Mouse (Mus musculus) forebrain, embryonic 15.5 days (tissue): ENCODE measurements around the gene Gm44790. TPM values are rescaled to one million over a fixed set of nuclear protein-coding genes. Genes with fewer than 3 reads are reported as not detected.
A peak's percentile ranks its signal among the peaks of the same experiment; 100 is the strongest.

Experiments
- ATAC-seq: fragments of 200-750 bp; cut with Nextera tagmentation; replicated peaks from 2 replicates; pipeline ENCODE4 v1.8.0; 2017; ENCODE audit warnings: mild to moderate bottlenecking, moderate TSS enrichment, moderate library complexity
- H3K27ac ChIP-seq: fragments of 300-500 bp; sonication (generic); replicated peaks from 2 replicates; pipeline ENCODE4 v1.5.1; 2015; ENCODE audit warnings: mild to moderate bottlenecking, inconsistent platforms
- H3K27me3 ChIP-seq: fragments of 300-500 bp; sonication (generic); 2 replicates; pipeline ENCODE4 v1.6.1; 2015; ENCODE audit warnings: inconsistent platforms
- H3K36me3 ChIP-seq: fragments of 300-500 bp; sonication (generic); 2 replicates; pipeline ENCODE4 v1.6.1; 2015; ENCODE audit warnings: mild to moderate bottlenecking, inconsistent platforms
- H3K4me1 ChIP-seq: fragments of 300-500 bp; sonication (generic); 2 replicates; pipeline ENCODE4 v1.6.1; 2015; ENCODE audit warnings: inconsistent platforms
- H3K4me2 ChIP-seq: fragments of 300-500 bp; sonication (generic); replicated peaks from 2 replicates; pipeline ENCODE4 v1.6.1; 2015; ENCODE audit warnings: mild to moderate bottlenecking, inconsistent platforms
- H3K4me3 ChIP-seq: fragments of 300-500 bp; sonication (generic); 2 replicates; pipeline ENCODE4 v1.5.1; 2015; ENCODE audit warnings: mild to moderate bottlenecking, inconsistent platforms
- H3K9ac ChIP-seq: fragments of 300-500 bp; sonication (generic); replicated peaks from 2 replicates; pipeline ENCODE4 v1.6.1; 2015; ENCODE audit warnings: mild to moderate bottlenecking, inconsistent platforms
- H3K9me3 ChIP-seq: fragments of 300-500 bp; sonication (generic); 2 replicates; pipeline ENCODE4 v1.6.1; 2016; ENCODE audit warnings: inconsistent platforms
- WGBS: fragments of 180-500 bp; shearing (Covaris S2); methylation state at CpG from one replicate; pipeline ENCODE4 v1.1.7; 2015; ENCODE audit warnings: mixed read lengths; 5-methylcytosine and 5-hydroxymethylcytosine counted together
- polyA plus RNA-seq: library from polyadenylated mRNA; unstranded; fragments of >200 nt; fragmentation: Nextera tagmentation; extraction: Ambion mirVana; gene quantifications from 2 replicates; pipeline ENCODE4 v1.2.1, GENCODE M21; 2015

Gene Gm44790
- polyA plus RNA-seq, 1 experiment from 2014 or later = not detected

DNA sequence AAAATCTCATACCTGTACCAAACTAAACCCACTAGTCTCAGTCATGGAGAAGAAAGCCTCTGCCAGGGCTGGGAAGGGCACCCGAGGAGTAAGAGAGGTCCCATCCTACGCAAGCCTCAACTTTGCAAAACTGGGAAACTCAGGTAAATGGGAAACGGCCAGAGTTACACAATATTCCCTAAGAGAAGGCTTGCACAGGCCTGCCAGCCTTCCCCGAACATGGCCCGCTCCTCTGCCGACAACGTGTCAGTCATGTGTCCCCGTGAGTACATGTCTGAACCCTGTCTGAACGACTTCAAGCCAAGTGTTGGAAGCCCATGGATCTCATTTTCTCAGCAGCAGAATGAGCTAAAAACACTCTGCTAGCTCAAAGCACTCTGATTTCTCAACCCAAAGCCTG, 31.4 kb upstream of the Gm44790 start:
- Histone ChIP-seq H3K27ac (no peak overlapping the region), H3K27me3 (no peaks in the 10 kb centered on the region), H3K36me3 (peaks cover 34% of the 10 kb centered on the region), H3K4me1 (peaks cover 30% of the 10 kb centered on the region), H3K4me2 (peak overlapping the region; percentile 76), H3K4me3 (peak overlapping the region; percentile 100), H3K9ac (0 out of 2 replicates have a peak overlapping the region, but pooled peaks have one; percentile 7), H3K9me3 (no peaks in the 10 kb centered on the region)
- 86% methylated on average over 9 of the region's 9 CpGs for WGBS
- no peak for ATAC-seq

DNA sequence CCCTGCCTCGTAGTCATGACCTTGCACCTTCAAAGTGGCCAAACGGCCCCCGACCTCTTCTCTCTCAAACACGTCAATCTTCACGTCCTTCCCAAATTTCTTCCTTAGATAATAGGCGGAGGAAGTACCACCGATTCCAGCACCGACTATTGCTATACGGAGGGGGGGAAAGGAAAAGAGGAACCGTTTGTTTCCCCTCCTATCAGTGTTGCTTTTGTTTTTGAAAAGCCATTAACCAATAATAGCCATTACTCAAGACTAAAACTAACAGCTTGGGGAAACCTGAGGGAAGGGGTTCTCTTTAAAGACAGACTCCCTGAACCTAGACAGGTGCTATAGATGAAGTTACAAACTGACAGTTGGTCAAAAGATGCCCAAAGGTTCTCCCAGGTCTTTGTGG, 30.5 kb upstream of the Gm44790 start:
- peaks cover 25% of the 10 kb centered on the region for H3K36me3 ChIP-seq
- no peak for ATAC-seq
- WGBS = 16% methylated on average over 10 of the region's 10 CpGs
- peak overlapping the region; percentile 100 for H3K4me3 ChIP-seq
- H3K9ac ChIP-seq = peak overlapping the region; percentile 99
- H3K4me2 ChIP-seq = peak overlapping the region; percentile 76
- H3K9me3 ChIP-seq = no peaks in the 10 kb centered on the region
- peak overlapping the region; percentile 97 for H3K27ac ChIP-seq
- H3K4me1 ChIP-seq = peaks cover 33% of the 10 kb centered on the region
- no peaks in the 10 kb centered on the region for H3K27me3 ChIP-seq

DNA sequence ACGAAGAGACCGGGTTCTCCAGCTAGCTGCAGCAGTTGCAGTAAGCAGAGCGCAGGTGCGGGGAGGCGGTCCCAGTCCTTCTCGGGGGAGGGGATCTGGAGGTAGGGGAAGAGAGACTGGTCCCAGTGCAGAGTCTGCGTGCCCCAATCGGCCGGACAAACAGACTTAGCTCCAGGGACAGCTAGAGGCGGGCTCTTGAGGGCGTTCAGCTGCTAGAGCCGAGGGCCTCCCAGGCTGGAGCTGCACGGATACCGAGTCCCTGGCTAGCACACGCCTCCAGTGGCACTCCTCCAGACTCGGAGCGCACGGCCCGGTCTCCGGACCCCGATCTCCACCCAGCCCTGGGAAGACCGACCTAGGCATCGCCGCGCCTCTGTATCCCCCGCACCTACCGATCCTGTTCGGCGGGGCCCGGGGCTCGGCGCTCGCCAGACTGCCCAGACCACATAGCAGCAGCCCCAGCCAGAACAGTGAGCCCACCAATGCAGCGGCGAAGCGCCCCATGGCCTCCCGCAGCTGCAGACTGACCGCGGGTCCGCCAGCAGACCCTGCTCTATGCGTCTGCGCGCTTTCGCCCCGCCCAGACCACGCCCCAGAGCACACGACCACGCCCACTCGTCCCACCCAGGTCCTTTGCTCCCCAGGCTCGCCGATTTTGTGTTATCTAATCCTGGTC, 29.7 kb upstream of the Gm44790 start, which contains the start of gene Pcyox1:
TSS of gene Pcyox1 (minus strand) at position 574 of the 676 bp plus-strand sequence.
- Histone ChIP-seq H3K4me2 (peak within 1 kb of the TSS; percentile 76), H3K27ac (peak within 1 kb of the TSS; percentile 97), H3K9ac (peak within 1 kb of the TSS; percentile 99), H3K9me3 (no peaks in the 10 kb centered on the region), H3K36me3 (peaks cover 17% of the 10 kb centered on the region), H3K27me3 (no peaks in the 10 kb centered on the region), H3K4me1 (peaks cover 34% of the 10 kb centered on the region), H3K4me3 (peak within 1 kb of the TSS; percentile 100)
- under 1% methylated on average over 51 of the region's 51 CpGs for WGBS
- ATAC-seq = peak; percentile 95

DNA sequence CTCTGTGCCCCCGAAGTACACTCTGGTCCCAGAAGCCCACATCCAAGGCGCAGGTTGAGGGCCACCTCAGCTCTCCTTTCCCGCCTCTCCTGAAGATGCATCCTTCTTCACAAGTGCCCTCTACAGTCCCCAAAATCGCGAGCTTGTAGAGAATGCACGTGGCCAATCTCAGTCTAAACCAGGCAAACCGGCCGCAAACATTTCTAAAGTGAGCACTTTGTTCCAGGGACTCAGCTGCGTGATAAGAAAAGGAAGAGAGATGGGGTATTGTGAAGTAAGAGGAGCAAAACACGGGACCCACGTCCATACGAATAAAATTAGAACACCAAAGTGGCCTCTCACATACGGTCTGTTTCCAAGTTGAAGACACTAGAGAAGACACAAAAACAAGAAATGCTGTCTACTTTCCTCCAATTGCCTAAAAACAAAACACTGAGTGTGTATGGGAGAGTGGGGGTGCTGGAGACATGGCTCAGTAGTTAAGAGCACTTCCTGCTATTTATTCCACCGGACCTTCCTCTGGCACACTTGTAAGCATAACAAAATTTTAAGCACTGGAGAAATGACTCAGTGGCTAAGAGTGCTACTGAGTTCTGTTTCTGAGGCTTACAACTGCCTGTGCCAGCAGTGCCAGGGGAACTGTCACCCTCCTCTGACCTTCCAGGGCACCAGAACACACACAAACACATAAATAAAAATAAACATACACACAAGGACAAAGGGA, 29.0 kb upstream of the Gm44790 start:
- Histone ChIP-seq H3K9me3 (no peaks in the 10 kb centered on the region), H3K4me1 (peaks cover 34% of the 10 kb centered on the region), H3K9ac (peak overlapping the region; percentile 99), H3K4me3 (peak overlapping the region; percentile 100), H3K27me3 (no peaks in the 10 kb centered on the region), H3K4me2 (peak overlapping the region; percentile 76), H3K27ac (peak overlapping the region; percentile 97), H3K36me3 (peaks cover 10% of the 10 kb centered on the region)
- WGBS = 5% methylated on average over 14 of the region's 14 CpGs
- ATAC-seq = no peak; the same call in 1 of the 2 replicates

DNA sequence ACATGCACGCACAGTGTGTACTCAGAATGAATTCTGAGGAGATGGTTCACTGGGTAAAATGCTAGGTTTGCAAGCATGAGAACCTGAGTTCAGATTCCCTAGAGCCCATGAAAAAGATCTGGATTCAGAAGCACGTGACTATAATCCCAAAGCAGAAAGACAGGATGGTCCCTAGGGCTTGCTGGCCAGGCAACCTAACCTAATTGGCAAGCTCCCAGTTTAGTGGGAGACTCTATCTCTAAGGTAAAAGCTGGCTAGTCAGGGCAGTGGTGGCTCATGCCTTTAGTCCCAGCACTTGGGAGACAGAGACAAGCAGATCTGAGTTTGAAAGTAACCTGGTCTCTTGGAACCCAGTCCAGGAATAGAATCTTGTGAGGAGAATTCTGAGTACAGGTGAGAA, 27.5 kb upstream of the Gm44790 start:
- H3K27ac ChIP-seq = no peak overlapping the region
- no peak overlapping the region for H3K9ac ChIP-seq
- WGBS = 87% methylated on average over 2 of the region's 2 CpGs
- peaks cover 4% of the 10 kb centered on the region; the same call in 1 of the 2 replicates for H3K36me3 ChIP-seq
- no peak overlapping the region for H3K4me3 ChIP-seq
- H3K4me1 ChIP-seq = peaks cover 34% of the 10 kb centered on the region
- ATAC-seq = no peak
- no peaks in the 10 kb centered on the region for H3K27me3 ChIP-seq
- H3K4me2 ChIP-seq = no peak overlapping the region
- no peaks in the 10 kb centered on the region for H3K9me3 ChIP-seq

DNA sequence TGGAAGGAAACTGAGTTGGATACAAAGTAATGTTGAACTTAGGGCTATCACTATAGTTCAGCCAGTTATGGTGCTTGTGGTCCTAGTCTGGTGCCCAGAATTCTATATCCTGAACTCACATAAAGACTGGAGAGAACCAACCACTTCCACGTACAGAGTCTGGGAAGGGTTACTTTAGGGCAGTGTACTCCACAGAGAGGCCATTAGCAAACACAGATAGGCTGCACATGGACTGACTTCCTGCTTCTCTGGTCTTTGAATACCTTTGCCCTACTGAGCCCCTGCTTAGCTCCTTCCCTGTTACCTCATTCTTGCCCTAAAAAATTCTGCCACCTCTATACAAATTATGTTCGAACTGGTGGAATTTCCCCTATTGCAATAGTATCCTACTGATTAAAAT, 26.5 kb upstream of the Gm44790 start:
- 84% methylated on average over 2 of the region's 2 CpGs for WGBS
- H3K4me2 ChIP-seq = no peak overlapping the region
- H3K9me3 ChIP-seq = no peaks in the 10 kb centered on the region
- H3K27me3 ChIP-seq = no peaks in the 10 kb centered on the region
- no peak overlapping the region for H3K27ac ChIP-seq
- ATAC-seq = no peak
- no peak overlapping the region for H3K9ac ChIP-seq
- peaks cover 24% of the 10 kb centered on the region for H3K4me1 ChIP-seq
- H3K36me3 ChIP-seq = no peaks in the 10 kb centered on the region
- H3K4me3 ChIP-seq = no peak overlapping the region

DNA sequence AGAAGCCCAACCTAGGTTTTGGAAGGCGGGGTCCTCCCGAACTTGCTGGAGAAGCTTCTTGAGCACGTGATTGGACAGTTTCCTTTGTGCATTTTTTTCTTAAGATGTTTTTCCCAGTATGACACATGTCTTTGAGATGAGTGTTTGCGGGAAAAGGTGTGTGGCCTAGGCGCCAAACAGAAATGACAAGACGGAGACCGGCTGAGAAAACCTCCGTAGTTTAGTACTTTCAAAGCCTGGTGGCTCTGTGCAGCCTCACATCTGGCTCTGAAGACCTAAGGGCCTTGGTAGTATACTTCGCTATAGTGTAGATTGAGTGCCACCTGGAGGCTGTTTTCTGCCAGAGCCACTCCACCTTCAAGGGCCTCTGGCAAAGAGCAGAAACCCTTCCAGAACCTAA, 25.5 kb upstream of the Gm44790 start:
- Histone ChIP-seq H3K9me3 (no peaks in the 10 kb centered on the region), H3K4me3 (peak overlapping the region; percentile 12; the same call in 1 of the 2 replicates), H3K4me1 (peaks cover 15% of the 10 kb centered on the region), H3K36me3 (no peaks in the 10 kb centered on the region), H3K27me3 (no peaks in the 10 kb centered on the region), H3K4me2 (peak overlapping the region; percentile 21; the same call in 1 of the 2 replicates), H3K9ac (no peak overlapping the region), H3K27ac (no peak overlapping the region)
- ATAC-seq = no peak
- 7% methylated on average over 9 of the region's 9 CpGs for WGBS

DNA sequence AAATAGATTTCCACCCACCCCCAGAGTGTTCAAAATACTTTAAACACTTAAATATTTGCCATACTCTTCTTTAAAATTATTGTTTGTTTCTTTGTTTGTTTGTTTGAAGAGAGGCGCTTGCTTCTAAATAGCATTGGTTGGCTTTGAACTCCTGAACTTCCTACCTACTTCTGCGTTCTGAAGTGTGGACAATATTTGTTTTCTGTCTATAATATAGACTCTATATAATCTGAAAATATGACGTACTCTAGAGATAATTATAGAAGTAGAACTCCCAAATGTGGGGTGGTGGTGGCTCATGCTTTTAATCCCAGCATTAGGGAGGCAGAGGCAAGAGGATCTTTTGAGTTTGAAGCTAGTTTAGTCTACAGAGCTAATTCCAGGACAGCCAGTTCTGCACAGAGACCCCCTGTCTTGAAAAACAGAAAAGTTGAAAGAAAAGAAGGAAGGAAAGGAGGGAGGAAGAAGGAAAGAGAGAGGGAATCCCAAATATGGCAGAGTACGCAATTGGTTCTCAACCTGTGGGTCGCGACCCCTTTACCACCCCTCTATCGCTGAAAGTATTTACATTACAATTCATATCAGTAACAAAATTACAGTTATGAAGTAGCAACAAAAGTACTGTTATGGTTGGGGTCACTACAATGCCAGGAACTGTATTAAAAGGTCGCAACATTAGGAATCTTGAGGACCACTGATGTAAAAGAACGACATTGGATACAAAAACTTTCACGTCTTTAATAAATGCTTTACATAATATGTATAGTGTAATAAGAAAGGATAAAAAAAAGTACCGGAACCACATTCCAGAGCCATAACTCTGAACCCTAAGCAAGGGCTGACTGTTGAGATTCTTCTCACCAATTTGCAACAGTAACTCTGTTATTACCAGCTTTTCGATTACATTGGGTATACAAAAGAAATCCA, 23.5 kb upstream of the Gm44790 start:
- H3K9me3 ChIP-seq = no peaks in the 10 kb centered on the region
- ATAC-seq = no peak
- H3K4me1 ChIP-seq = peaks cover 25% of the 10 kb centered on the region
- H3K27ac ChIP-seq = peak overlapping the region; percentile 99
- 43% methylated on average over 12 of the region's 12 CpGs for WGBS
- H3K4me3 ChIP-seq = peak overlapping the region; percentile 52
- H3K36me3 ChIP-seq = no peaks in the 10 kb centered on the region
- H3K9ac ChIP-seq = peak overlapping the region; percentile 83
- H3K4me2 ChIP-seq = peak overlapping the region; percentile 48
- H3K27me3 ChIP-seq = no peaks in the 10 kb centered on the region

DNA sequence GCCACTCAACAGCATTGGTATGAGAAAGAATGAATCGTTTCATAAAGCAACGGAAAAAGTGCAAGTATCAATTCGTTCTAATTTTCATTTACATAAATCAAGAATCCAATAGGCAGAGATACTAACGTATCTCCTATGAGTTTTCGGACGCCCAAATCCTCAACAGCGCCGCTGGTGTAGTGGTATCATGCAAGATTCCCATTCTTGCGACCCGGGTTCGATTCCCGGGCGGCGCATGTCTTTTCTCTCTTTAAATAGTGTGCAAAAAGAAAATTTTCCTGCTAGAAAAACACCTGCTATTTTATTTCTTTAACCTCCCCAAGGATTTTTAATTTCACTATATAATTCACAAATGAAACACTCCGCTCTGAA, 22.7 kb upstream of the Gm44790 start:
- no peaks in the 10 kb centered on the region for H3K9me3 ChIP-seq
- peak; percentile 75 for ATAC-seq
- H3K4me2 ChIP-seq = peak overlapping the region; percentile 48
- H3K4me1 ChIP-seq = peaks cover 26% of the 10 kb centered on the region
- H3K27ac ChIP-seq = peak overlapping the region; percentile 99
- H3K27me3 ChIP-seq = no peaks in the 10 kb centered on the region
- peaks cover 2% of the 10 kb centered on the region; the same call in 1 of the 2 replicates for H3K36me3 ChIP-seq
- H3K9ac ChIP-seq = peak overlapping the region; percentile 83
- WGBS = under 1% methylated on average over 15 of the region's 15 CpGs
- peak overlapping the region; percentile 52 for H3K4me3 ChIP-seq

DNA sequence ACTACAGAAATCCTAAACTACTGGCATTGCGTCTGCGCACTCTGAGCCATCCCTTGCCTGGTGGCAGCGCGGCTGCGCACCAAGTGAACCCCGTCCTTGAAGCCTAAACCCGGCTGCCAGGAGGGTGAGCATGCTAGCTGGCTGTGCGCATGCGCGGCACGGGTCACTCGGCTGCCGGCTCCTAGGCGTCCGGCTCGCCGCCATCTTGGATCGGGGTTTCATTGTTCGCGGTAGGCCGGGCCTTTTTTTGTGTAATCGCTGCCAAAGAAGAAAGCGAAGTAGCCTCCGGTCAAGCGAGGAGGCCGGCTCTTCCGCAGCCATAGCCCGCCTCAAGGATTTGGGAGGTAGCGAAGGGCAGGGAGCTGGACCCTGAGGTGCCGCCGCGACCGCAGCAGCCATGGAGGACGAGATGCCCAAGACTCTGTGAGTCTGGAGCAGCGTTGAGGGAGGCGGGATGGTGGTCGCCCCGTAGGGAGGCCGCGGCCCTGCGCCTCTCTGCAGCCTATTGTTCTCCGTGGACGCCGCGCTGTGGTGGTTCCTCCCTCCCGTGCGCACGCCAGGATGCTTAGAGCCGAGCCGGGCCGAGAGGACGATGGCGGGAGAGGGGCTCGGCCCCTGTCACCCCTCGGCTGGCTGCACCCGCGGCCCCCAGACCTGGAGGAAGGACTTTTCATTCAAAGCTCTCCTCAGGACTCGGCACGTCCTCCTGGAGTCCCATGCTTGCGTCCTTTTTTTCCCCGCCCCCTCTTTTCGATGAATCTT, 22.2 kb upstream of the Gm44790 start, which contains the start of gene Tia1:
TSS of gene Tia1 (plus strand) at position 120 of the 762 bp plus-strand sequence.
- ATAC-seq = peak; percentile 98
- Histone ChIP-seq H3K4me2 (peak within 1 kb of the TSS; percentile 70), H3K9ac (peak within 1 kb of the TSS; percentile 83), H3K4me3 (peak within 1 kb of the TSS; percentile 52), H3K36me3 (peaks cover 2% of the 10 kb centered on the region; the same call in 1 of the 2 replicates), H3K27ac (peak within 1 kb of the TSS; percentile 99), H3K27me3 (no peaks in the 10 kb centered on the region), H3K4me1 (peaks cover 26% of the 10 kb centered on the region), H3K9me3 (no peaks in the 10 kb centered on the region)
- under 1% methylated on average over 62 of the region's 62 CpGs for WGBS

DNA sequence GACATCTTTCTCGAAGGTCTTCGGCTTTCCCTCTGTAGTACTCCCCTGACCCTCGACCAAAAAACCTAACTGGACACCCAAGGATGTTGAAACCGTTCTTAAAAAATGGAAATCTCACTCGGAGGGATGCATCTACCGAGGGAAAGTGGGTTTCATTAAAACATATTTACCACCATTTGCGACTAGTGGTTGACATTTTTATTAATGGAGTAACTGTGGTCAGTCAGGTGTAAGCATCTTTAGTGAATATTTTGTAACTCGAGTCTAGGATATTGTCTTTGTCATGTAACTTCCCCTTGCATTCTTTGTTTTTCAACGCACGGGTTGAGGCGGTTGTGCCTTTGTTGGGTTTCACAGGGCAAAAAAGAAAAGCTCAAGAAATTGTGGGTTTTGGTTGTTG, 21.5 kb upstream of the Gm44790 start:
- WGBS = under 1% methylated on average over 11 of the region's 11 CpGs
- Histone ChIP-seq H3K9me3 (no peaks in the 10 kb centered on the region), H3K9ac (peak overlapping the region; percentile 83), H3K36me3 (peaks cover 2% of the 10 kb centered on the region; the same call in 1 of the 2 replicates), H3K27ac (peak overlapping the region; percentile 99), H3K4me3 (peak overlapping the region; percentile 52), H3K4me2 (peak overlapping the region; percentile 70), H3K4me1 (peaks cover 33% of the 10 kb centered on the region), H3K27me3 (no peaks in the 10 kb centered on the region)
- ATAC-seq = no peak
